Mouse (Mus musculus): ENCODE data around the gene Hist1h2bb.
"Not testable (repeated sequence)": the region's sequence is repeated elsewhere in the genome, so short reads cannot be mapped to it uniquely, and the experiment has no call there.

Gene Hist1h2bb

DNA sequence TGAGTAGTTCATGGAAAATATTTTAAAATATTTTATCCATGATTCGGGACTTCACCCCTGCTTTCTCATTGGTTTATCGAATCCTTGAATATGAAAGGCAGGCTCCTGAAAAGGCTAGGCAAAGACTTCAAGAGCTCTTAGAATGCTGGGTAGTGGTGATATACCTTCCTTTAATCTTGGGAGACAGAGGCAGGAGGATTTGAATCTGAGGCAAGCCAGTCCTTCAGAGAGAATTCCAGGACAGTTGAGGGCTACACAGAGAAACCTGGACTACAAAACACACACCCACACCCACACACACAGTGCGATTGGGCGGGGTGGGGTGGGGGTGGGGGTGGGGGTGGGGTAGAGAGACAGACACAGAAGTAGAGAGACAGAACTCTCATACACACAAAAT, 1.4 kb downstream of the Hist1h2bb start:
- in situ Hi-C loops (cut with MseI, MboI) = no loop called here

DNA sequence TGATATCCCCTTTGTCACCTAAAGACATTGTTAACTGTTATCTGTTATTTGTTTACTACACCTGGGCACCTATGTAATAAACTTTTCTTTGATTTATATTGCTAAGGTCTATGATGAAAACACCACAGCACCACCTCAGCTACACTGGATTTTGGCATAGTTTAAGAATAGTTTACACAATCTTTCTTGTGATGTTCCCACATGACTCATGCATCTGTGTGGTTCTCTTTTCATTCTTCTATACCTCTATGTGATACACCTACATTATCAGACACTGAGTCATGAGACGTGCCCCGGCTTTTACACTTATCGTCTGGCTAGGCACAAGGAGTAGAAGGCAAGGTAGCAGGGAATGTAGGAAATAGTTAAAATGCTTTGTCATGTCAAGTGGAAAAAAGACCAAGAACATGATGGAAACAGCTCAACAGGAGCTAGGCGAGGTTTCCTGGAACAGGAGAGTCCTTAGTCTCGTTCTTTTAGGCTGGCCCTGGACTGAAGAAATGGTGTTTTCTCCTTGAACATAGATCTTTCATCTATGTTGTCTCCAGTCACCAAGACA, 3.1 kb downstream of the Hist1h2bb start:
- in situ Hi-C loops (cut with MseI, MboI) = no loop called here

DNA sequence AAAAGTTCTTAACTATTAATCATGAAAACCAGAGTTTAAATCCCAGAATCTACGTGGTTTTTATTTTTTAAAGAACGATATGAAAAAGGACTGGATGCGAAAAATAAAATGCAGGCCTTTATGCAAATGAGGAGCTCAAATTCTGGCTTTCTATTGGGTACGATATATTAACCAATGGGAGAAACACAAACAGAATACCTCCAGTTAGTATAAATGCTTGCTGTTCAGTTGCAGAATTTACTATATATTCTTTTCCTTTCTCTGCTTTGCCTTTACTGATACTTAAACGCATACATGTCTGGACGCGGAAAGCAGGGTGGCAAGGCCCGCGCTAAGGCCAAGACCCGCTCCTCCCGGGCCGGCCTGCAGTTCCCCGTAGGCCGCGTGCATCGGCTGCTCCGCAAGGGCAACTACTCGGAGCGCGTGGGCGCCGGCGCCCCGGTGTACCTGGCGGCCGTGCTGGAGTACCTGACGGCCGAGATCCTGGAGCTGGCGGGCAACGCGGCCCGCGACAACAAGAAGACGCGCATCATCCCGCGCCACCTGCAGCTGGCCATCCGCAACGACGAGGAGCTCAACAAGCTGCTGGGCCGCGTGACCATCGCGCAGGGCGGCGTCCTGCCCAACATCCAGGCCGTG, 4.4 kb downstream of the Hist1h2bb start, which contains the start of gene Hist1h2ab:
Gene Hist1h2ab (plus strand): TSS at position 288 of the 639 bp plus-strand sequence.
- in situ Hi-C loops (cut with MseI, MboI) = not testable (repeated sequence)

DNA sequence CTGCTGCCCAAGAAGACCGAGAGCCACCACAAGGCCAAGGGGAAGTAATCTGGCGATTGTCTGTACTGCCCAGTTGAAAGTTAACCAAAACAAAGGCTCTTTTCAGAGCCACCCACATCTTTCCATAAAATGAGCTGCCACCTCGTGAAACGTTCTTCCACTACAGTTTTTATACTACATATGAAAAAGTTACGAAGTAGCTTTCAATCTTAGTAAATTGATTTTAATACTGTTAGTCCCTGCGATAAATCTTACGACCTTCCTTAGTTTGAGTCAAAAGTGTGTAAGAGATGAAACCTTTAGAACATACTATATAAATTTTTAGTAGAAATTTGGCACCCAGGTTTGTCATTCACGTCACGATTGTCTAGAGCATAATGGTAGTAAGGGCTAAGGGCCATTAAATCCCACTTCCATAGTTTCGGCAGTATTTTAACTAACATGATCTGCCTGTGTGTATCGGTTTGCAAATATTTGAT, 5.0 kb downstream of the Hist1h2bb start:
- in situ Hi-C loops (cut with MseI, MboI) = no loop called here

DNA sequence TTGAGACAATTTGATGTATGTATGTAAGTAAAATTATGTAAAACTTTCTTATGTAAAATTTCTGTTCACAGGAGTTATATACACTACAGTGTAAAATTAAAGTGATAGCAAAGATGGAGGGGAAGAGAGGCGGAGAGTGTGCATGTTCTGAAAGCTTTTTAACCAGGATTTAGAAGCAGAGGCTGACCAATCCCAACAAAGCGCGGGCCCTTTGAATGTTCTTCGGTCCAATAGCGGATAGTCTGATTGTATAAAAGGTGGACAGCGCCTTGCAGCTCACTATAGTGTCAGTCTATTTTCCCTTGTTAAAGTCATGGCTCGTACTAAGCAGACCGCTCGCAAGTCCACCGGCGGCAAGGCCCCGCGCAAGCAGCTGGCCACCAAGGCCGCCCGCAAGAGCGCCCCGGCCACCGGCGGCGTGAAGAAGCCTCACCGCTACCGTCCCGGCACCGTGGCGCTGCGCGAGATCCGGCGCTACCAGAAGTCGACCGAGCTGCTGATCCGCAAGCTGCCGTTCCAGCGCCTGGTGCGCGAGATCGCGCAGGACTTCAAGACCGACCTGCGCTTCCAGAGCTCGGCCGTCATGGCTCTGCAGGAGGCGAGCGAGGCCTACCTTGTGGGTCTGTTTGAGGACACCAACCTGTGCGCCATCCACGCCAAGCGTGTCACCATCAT, 5.7 kb downstream of the Hist1h2bb start, which contains the start of gene Hist1h3b:
Gene Hist1h3b (plus strand): TSS at position 201 of the 675 bp plus-strand sequence.
- in situ Hi-C loops (cut with MseI, MboI) = not testable (repeated sequence)

DNA sequence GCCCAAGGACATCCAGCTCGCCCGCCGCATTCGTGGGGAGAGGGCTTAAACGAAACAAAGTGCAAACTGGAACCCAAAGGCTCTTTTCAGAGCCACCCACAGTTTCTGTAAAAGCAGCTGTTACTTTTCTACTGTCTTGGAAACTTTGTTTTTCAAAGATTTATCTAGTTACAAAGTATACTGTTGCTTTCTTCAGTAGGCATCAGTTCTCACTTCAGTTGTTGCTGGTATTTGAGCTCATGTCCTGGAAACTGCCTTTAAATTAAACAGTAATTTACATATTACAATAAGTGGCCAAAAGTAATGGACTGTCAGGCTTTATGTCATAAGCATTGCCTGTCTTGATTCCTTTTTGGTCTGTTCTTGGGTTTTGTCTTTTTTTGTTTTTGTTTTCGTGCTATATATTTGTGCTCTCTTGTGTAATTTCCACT, 6.2 kb downstream of the Hist1h2bb start:
- in situ Hi-C loops (cut with MseI, MboI) = no loop called here

DNA sequence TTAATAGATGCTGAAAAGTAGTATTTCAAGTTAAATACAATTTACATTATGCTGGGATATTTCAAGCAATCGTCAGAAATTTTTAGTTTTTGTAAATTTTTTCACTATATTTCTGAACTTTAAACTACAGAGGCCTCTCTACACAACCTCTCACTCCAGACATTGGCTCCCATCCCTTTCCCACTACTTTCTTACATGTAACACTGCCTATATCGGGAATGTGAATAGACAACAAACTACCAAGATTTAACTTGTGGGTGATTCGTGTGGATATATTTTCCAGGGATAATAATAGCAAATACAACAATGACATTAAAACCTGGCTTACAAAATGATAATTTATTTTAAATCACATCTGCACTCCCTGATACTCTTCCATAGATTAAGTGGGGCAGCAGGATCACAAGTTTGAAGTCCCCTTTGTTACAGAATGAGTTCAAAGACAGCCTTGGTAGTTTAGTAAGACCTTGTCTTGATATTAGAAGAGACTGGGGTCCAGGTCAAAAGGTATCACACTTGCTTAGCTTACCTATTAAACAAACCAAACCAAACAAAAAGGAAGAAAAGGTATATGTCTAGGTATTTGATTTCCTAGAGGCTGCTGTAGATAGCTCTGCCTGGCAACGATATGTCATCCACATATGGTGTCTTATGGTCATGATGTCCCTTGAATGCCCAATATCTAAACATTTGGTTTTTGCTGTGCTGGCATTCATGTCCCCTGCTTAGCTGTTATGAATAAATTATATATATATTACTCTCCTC, 7.0 kb downstream of the Hist1h2bb start:
- in situ Hi-C loops (cut with MseI, MboI) = no loop called here

DNA sequence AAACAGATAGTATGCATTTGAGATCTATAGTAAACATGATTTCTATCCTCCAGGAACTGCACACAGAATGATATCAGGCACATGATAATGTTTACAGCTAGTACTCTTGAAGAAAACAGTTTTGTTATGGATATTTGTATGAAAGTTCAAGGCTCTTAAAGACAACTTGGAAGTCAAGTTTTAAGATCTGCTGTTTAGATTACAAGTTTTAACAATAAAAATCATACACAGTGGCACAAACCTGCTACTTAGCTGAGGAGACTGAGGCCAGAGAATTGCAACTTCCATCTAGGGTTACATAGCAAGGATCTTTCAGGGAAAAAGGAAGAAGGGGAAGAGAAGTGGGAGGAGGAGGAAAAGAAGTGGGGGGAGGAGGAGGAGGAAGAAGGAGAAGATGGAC, 8.5 kb downstream of the Hist1h2bb start:
- in situ Hi-C loops (cut with MseI, MboI) = no loop called here

DNA sequence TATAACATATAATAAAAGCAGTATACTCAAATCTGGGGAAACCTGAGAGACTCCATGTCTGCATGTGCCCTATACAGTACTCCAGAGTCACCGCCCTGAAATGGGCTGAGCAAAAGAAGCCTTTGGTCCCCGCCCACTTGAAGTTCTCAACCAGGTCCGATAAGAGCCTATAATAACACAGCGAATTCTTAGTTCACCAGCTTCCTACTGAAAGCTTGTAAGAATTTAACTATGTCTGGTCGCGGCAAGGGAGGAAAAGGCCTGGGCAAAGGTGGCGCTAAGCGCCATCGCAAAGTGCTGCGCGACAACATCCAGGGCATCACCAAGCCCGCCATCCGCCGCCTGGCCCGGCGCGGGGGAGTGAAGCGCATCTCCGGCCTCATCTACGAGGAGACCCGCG, 10.3 kb downstream of the Hist1h2bb start, which contains the start of gene Hist1h4b:
Gene Hist1h4b (plus strand): TSS at position 224 of the 400 bp plus-strand sequence.
- in situ Hi-C loops (cut with MseI, MboI) = no loop called here

DNA sequence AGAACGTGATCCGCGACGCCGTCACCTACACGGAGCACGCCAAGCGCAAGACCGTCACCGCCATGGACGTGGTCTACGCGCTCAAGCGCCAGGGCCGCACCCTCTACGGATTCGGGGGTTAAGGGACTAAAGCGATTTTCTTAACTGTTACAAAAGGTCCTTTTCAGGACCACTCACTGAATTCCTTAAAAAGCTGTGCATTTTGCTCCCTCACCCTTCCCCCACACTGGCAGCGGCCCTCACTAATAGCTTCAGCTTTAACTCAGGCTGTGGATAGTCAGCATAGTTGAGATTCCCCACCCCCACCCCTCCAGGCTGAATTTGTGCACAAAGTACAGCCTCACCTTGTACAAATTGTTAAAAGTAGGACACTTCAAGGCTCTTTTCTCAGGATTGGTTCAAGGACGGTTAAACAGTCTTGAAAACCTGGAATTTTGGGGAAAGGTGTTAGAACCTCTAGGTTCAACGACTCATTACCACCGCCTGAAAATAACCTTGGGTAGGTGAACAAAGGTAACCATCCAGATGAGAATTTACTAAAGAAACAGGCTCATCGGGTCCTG, 10.8 kb downstream of the Hist1h2bb start:
- in situ Hi-C loops (cut with MseI, MboI) = no loop called here

DNA sequence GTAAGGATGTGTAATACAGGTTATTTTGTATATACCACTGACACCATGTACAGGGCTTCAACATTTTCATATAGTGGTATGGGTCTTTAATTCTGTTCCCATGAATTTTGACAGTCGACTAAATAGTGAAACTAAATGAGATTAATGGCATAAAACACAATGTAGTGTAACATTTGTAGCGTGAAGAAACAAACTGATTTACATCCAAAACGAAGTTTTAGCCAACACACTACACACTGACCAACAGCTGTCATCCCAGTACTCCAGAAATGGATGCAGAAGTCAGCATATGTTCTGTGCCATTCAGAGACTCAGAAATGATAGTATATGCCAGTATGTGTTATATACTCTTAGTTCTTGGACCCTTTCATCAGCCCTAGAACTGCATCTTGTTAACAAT, 11.4 kb downstream of the Hist1h2bb start:
- in situ Hi-C loops (cut with MseI, MboI) = no loop called here

DNA sequence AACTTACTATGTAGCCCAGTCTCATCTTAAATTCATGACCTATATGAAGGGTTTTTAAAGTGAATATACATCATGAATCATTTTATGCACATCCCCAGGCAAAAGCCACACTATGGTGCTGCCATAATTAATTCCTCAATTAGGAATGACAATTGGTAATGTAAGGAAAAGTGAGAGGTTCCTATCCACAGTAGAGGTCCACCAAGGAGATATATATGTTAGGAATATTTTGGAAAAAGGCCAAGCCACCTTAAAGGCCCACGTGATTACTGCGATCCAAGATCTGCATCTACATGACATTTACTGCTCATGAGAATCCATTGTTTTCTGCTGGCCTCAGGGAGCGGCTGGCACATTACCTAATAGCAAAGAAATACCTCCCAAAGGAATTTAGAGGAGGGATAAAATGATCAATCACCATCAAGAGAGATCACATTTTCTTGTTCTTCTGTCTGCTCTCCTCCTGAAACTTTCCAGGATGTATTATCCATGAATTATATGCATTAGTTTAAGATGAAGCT, 12.8 kb downstream of the Hist1h2bb start:
- in situ Hi-C loops (cut with MseI, MboI) = no loop called here

DNA sequence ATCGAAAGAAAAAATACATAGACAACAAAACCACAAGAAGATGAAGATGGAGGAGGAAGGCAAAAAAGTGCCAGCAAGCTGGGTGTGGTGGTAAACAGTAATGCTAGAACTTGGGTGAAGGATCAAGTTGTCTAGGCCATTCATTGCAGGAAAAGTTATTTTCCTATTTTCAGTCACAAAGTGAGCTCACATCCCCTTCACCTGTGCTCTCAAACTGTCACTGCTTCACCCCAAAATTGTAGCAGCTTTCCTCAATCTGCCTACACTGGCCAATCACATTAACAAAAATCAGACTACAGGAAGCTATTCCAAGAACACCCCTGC, 13.3 kb downstream of the Hist1h2bb start:
- in situ Hi-C loops (cut with MseI, MboI) = no loop called here

DNA sequence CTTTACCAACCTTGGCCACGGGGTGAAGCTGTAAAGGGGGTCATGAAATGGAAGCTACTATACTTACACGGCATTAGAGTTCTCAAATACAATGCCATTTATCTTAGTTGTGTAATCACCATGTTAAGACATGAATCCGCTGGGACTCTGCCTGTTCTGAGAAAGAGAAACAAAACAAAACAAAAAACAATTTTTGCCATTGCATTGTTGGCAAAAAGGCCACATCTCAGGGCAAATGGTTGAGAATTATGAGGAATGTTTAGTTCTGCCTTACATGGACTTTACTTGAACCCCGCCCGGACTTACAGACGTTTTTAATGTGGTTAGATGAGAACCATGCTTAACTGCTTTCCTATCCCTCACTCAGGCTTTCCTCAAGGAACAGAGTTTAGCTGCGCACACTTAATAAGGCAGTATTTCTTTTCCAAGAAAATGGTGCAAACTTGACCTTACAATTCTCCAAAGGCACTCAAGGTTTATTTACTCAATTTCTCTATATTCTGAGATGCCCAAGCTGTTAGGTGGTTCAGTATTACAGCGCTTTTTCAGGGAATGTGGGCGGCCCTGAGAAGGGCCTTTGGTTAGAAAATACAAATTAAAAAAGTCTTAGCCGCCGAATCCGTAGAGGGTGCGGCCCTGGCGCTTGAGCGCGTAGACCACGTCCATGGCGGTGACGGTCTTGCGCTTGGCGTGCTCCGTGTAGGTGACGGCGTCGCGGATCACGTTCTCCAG, 13.9 kb downstream of the Hist1h2bb start:
- in situ Hi-C loops (cut with MseI, MboI) = no loop called here

DNA sequence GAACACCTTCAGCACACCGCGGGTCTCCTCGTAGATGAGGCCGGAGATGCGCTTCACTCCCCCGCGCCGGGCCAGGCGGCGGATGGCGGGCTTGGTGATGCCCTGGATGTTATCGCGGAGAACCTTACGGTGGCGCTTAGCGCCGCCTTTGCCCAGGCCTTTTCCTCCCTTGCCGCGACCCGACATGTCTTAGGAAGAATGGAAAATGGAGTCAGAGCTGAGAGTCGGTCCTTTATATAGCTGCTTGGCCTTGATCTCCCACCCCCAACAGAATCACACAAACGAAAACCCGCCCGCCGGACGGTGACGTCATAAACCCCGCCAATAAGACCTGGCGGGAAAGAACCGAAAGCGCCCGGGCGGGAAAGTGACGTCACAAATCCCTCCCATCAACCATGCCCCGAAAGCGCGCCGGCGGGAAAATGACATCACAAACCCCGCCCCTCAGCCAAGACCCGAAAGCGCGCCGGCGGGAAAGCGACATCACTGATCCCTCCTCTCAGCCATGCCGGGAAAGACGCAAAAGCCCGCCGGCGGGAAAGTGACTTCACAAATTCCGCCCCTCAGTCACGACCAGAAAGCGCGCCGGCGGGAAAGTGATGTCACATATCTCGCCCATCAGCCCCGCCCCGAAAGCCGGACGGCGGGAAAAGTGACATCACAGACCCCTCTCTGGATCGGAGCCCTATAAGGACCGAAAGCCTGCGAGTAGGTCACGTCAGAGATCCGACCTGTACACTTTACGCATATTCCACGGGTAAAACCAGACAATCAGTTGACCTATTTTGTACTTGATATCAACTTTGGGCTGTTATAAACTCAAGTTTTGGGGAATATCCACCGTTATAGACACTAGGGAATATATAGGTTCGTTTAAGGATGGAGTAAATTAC, 14.7 kb downstream of the Hist1h2bb start, which contains the start of gene Hist1h4a:
Gene Hist1h4a (minus strand): TSS at position 259 of the 893 bp plus-strand sequence.
- in situ Hi-C loops (cut with MseI, MboI) = no loop called here

DNA sequence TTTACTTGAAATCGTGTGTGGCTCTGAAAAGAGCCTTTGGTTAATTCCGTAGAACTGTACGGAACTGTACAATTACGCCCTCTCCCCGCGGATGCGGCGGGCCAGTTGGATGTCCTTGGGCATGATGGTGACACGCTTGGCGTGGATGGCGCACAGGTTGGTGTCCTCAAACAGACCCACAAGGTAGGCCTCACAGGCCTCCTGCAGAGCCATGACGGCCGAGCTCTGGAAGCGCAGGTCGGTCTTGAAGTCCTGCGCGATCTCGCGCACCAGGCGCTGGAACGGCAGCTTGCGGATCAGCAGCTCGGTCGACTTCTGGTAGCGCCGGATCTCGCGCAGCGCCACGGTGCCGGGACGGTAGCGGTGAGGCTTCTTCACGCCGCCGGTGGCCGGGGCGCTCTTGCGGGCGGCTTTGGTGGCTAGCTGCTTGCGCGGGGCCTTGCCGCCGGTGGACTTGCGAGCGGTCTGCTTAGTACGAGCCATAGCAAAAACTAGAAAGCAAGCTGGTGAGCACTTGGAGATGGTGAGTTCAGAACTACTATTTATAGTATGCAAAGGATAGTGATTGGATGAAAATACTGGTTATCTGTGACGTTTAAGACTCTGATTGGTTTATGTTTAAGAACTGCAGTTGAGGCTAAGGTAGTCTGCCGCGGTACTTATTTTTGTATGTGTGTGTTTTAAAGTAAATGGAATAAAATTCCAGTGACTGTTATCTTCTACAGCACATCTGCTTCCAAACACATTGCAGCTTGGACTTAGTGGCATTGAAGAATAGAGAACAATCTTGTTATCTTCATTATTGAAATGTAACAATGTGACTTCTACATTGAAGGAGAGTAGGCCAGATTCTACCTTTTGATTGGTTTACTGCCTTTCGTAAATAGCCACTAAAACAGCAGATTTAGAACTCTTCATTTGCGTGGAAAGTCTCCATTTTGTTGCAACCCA, 15.6 kb downstream of the Hist1h2bb start, which contains the start of gene Hist1h3a:
Gene Hist1h3a (minus strand): TSS at position 516 of the 951 bp plus-strand sequence.
- in situ Hi-C loops (cut with MseI, MboI) = not testable (repeated sequence)

DNA sequence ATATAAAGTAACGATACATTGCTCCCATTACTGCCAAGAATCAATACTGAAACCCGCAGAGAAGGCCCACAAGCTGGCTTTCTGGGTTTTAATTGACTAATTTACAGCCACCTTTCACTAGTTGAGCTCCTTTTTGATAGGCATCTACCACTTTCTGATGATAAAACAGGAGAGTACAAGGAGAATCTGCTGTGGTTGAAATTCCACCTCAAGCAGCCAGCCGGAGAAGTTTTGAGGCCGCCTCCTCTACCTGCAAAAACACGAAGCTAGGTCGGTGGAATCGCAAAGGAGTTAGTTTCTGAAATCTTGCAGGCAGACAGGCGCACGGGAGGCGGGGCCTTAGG, 16.7 kb downstream of the Hist1h2bb start:
- in situ Hi-C loops (cut with MseI, MboI) = no loop called here

DNA sequence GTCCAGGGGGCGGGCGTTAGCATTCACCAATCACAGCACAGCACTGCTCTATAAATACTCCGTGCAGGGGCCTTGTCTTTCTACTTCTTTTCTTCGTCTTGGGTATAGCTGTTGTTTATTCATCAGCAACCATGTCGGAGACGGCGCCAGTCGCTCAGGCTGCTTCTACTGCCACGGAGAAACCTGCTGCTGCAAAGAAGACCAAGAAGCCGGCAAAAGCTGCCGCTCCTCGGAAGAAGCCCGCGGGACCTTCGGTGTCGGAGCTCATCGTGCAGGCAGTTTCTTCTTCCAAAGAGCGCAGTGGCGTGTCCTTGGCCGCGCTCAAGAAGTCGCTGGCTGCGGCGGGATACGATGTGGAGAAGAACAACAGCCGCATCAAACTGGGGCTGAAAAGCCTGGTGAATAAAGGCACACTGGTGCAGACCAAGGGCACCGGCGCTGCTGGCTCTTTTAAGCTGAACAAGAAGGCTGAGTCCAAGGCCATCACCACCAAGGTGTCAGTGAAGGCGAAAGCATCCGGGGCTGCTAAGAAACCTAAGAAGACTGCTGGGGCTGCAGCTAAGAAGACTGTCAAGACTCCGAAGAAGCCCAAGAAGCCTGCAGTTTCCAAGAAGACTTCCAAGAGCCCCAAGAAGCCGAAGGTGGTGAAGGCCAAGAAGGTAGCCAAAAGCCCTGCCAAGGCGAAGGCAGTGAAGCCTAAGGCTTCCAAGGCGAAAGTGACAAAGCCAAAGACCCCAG, 17.2 kb downstream of the Hist1h2bb start, which contains the start of gene Hist1h1a:
Gene Hist1h1a (plus strand): TSS at position 81 of the 738 bp plus-strand sequence.
- in situ Hi-C loops (cut with MseI, MboI) = no loop called here
